Mouse (Mus musculus): ENCODE results near the gene Ttpal.
A peak's percentile ranks its signal among the peaks of the same experiment; 100 is the strongest.

Ttpal gene

DNA sequence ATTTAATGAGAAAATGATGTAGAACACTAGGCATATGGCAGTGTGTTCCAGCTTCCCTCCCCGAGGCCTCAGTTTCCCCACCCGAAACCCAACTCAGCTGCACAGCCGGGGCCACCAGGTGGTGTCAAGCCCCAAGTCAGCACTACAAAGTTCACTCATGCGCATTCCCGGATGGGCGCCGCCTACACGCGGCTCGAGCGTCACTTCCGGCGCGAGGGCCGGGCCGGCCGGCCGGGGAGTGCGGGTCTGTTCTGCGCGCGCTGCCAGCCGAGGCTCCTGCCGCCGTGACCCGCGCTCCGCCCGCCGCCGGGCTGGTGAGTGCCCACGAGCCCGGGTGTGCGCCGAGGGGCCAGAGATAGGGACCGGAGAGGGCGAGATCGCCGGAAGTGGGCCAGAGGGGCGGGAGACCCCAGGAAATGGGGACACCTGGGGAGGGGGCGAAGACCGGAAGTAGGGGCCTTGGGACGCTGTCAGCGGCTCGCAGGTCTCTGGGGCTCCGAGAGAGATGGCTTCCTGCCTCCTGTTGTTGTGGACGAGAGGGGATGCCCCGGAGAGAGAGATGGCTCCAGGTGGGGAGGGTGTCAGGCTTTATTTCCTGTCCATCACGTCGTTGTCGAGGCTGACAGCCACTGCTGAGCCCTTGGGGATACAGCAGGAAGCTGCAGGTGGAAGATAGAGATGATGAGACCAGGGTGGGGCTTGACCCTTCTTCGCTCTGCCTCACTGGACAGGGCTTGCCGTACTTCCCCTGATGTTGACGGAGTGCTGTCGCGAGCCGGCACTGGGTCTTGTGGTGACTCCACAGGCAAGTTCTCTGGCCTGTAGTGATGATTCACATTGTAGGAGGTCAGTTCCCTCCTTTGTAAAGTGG, at the start of gene Ttpal:
Gene Ttpal (plus strand): TSS at position 214 of the 871 bp plus-strand sequence.
- DNase-seq, result peak; percentile 80

DNA sequence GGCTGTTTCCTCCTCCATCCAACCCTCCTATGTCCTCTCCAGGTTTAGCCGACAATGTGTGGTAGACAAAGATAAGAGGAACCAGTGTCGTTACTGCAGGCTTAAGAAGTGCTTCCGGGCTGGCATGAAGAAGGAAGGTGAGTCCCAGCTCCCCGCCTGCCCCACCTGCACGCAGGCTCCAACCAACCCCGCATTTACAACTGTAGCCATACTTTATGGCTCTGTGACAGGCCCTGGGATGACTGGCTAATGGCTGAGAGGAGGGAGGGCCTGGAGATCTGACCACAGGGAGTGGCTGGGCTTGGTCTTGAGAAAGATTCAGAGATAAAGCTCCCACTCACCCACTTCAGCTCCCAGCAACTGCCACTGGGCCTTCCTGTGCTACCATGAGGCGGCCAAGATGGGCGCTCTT, 49.6 kb upstream of the Ttpal start:
- DNase-seq, result no peak

DNA sequence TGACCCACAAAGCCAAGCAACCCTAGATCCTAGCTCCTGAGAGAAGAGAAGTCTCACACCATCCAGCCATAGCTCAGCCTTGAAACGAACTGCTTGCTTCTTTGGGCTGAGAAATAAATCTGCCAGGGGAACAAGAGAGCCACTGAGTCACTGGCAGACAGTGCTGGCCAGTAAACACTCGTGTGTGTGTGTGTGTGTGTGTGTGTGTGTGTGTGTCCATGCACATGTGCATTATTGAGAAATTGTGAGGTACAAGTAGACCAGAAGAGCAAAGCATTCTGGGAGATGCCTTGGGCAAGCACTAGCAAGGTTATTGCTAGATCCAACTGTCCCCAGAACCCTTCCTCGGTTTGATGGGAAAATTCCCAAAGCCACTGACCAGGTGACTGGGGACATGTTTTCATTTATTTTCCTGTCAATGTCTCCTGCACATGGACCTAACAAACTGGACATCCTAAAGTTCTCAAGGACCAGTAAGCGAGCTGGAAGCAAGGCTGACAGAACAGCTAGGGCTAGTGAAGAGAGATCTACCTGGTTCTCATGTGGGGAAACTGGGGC, 47.6 kb upstream of the Ttpal start:
- no peak for DNase-seq

DNA sequence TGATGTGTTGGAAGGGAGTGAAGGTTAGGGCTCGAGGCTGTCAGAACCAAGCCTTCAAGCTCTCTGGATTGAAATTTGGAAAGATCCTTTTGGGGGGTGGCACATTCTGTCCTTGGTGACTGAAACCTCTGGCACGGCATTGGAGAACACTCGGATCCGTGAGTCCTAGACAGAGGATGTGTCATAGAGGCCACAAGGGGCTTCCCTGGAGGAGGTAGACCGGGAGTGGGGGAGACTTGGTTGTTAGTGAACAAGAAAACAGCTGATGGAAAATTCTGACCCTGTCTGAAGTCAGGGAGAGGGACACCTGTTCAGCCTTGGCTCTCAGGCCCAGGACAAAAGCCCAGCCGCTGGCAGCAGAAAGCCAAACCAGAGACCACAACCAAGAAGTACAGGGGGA, 47.1 kb upstream of the Ttpal start:
- DNase-seq, result no peak

DNA sequence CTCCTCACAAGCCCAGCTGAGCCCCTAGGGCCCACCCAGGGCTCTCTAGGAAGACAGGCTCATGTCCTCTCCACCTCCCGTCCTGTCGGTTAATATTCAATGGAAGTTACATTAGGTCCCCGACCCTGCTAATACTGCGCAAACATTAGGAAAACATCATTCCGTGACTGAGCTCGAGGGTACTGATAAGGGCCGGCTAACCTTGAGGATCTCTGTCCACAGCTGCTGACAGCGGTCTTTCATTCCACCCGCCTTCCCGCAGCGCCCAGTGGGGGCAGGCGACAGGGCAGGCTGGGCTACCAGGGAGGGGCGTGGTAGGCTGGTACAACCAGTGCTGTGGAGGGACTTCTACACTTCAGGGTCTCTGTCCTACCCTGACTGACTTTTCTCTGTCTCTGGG, 46.7 kb upstream of the Ttpal start:
- no peak for DNase-seq

DNA sequence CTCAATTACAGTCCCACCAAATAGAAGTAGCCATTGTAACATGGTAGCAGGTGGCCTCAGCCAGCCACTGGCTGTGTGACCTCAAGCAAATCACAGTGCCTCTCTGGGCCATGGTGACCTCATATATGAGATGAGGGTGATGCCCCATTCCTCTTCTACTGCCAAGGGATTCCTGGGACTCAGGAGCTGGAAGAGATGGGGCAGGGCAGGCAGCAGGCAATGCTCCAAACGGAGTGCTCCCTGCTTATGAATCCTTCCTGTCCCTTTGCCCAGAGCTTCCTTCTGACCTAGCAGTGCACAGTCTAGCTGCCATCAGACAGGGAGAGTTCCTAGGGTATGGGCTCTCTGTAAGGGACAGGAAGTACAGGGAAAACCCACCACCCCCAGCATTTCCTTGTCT, 43.6 kb upstream of the Ttpal start:
- DNase-seq, result no peak

DNA sequence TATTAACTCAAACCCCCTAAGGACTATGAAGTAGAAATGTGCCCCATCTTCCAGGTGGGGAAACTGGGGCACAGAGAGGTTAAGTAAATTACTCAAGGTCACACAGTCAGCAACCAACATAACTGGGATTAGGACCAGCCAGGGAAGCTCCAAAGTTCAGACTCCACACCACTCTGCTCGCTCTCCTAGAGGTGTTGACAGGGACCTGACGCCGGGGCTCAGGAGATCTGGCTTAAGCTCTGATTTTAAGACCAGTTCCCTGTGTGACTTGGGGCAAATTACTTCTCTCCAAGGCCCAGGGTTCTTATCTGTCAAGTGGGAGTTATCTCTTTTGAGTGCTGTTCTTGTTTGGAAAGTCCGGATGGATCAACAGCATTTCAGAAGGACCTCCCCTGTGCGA, 42.9 kb upstream of the Ttpal start:
- no peak for DNase-seq

DNA sequence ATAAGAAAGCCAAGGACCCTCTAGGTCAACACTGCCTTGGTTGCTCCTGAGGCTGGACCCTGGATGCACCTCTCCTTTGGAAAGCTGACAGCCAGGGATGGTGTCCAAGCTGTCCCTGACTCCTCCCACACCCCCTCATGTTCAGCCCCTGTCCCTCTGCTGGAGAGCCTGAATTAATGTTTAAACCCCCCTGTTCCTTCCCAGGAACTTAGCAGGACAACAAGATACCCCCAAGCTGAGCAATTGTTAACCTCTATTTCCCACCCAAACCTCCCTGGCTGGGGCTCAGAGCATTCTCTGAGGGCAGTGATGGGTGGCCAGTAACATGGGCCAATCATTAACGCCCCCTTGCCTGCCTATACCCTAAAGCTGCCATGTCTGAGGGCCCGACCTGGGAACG, 41.9 kb upstream of the Ttpal start:
- DNase-seq, result no peak

DNA sequence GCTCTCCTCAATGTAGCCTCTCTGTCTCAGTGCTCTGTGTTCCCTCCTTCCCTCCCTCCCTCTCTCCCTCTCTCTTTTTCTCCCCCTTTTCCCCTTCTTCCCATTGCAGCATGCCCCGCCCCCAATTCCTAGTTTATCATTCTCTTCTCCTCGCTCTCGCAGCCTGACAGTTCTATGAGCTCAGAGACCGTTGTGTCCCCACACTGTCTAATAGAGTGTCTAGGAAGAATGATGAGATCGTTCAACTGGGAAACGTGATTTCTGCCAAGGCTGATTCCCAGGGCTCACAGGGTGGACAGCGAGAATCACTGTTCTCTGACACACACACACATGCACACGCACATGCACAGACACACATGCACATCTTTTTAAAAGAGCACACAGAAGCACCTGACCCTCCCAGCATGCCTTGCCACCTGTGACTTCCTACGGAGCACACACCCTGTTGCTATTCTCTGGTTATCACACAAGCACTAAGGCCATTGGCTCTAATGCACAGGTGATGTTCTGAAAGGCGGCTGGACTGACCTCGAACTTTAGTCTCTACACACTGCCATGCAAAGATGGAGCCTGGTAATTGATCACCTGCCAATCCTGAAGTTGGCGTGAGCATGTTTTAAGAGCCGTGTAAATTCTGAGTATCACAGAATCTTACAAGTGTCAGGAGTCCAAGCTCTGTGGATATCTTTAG, 40.7 kb upstream of the Ttpal start:
- DNase-seq, result no peak

DNA sequence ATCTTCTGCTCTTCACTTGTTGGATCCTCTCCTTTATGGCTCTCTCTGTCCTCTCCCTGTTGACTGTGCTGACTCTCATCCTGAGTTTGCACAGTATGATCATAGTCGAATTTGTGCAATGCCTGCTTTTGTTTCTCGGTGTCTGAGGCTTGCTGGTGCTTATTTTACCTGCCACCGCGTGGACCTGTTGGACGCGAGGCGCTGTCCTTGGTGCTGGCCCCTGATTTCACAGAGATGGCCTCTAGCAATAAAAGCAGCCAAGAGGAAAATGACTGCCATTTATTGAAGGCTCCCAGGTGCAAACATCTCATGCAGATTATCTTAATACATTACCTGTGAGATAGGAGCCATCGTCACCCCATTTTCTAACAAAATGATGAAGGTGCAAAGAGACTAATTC, 37.5 kb upstream of the Ttpal start:
- no peak for DNase-seq

DNA sequence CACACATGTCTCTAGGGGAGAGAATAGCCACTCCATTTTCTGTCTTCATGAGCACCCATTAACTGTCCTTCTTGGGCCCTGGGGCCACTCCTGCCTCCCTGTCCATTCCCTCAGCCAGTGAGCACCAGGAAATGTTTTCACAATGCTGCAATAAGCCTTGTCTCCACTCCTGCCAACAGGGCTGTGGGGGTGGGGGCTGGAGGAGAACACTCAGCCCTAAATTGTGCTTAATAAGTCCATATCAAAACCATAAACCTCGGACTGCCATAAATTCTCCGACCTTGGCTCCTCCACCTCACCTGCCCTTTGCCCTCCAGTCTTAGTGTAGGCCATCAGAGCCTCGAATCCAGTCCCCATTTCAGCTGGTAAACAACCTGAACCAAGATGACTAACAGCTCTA, 27.8 kb upstream of the Ttpal start:
- no peak for DNase-seq

DNA sequence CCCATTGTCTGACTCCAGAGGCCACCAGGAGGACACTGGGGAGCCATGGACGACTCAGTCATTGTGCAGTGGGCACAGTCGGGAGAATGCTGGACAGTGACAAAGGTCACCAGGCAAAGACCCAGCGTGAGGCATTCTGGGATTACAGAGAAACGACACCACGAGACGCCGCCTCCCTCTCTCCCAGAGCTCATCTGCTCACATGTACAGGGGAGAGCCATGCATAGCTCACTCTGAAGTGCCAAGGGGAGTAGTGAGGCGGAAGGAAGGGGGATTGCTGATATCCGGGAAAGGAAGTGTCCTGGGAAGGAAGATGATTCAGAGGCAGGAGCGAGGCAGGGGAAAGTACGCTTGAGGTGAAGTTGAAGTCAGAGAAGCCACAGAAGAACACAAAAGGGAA, 26.9 kb upstream of the Ttpal start:
- no peak for DNase-seq

DNA sequence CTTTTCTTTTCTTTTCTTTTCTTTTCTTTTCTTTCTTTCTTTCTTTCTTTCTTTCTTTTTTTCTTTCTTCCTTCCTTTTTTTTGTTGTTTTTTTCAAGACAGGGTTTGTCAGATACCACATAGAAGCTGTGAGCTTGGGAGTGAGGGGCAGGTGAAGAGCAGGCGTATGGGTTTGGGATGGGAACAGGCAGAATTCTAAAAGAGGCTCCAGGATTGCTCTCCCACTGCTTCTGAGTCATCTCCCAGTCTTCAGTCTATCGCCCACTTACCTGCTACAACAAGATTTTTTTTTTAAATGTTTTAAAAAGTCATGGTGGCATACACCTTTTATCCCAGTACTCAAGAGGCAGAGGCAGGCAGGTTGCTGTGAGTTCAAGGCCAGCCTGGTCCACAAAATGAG, 24.1 kb upstream of the Ttpal start:
- no peak for DNase-seq

DNA sequence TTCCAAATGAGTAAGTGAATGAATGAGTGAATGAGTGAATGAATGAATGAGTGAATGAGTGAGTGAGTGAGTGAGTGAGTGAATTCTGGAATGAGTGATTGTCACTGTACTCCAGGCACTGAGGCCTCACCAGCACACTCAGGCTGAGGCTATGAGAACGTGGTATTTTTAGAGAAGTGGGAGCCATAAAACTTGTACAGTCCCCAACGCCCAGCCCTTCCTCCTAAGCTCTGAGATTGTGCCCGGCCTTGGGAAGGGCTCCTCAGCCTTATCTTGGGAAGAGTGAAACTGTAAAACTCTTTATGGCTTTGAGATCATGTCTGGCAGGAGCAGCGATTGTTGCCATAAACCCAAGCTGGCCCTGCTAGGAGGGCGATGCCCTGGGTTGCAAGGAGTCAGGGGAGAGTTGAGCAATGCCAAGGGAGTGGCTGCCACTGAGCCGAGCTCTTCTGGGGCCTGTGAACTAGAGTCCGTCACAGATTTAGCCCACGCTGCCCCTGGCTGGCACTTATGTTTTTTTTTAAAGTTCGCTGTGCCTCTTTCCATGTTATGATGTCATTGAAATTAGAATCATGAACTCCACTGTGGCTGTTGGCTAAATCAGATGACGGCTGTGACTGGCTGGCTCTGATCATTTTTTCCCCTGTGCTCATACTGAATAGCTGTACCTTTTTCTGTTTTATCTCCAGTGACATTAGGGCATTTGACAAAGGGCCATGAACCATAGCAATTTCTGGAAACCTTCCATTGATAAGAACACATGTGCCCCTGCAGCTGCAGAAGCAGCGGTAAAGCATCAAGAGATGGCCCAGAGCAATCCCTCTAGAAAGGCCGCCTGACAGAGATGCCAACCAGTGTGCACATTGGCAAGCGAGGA, 21.8 kb upstream of the Ttpal start:
- no peak for DNase-seq

DNA sequence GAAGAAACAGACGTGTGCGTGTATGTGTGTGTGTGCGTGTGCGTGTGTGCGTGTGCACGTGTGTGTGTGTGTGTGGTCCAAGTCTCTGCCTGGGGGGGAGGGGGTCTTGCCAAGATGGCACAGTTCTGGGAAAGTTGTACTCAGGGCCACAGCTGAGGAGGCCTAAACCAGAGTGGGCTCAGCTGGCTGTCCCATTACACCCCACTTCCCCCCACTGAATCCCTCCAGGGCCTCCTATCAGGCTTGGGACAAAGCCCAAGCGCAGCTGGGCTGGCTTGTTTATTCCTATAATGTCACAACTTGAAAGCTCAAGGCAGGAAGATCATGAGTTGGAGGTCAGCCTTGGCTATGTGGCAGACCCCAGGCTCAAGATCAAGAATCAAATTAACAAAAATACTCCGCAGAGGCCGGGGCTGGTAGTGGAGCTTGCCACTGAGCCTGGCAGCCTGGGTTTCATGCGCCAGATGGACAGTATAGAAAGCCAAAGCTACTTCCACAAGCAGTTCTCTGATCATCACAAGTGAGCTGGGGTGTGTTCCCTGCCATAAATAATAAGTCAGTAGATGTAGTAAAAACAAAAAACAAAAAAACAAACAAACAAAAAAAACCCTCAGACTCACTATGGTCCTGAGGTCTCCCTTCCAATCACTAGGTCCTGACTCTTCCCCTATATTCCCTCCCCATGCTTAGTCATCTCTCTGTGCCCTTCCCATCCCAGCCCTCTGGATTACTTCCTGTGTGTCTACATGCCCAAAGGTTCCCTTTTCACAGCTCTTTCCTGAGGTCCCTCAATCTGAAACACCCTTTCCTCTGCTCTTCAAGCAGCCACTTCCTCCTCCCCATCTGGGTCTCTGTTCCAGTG, 18.7 kb upstream of the Ttpal start:
- no peak for DNase-seq

DNA sequence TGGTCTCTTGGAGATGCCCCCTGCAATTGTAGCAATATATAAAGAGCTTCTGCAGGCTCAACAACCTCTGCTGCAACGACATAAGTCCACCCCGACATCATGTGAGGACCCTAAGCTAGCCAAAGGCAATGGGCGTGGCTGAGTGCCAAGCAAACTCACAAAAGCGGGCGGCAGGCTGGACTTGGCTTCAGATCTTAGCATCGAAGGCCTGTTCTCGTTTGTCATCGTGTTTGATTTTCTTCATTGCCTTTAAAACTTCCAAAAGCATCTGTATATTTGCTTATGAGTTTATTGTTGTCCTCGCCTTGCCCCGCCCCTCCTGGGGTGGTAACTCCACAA, 18.1 kb upstream of the Ttpal start:
- DNase-seq, result no peak

DNA sequence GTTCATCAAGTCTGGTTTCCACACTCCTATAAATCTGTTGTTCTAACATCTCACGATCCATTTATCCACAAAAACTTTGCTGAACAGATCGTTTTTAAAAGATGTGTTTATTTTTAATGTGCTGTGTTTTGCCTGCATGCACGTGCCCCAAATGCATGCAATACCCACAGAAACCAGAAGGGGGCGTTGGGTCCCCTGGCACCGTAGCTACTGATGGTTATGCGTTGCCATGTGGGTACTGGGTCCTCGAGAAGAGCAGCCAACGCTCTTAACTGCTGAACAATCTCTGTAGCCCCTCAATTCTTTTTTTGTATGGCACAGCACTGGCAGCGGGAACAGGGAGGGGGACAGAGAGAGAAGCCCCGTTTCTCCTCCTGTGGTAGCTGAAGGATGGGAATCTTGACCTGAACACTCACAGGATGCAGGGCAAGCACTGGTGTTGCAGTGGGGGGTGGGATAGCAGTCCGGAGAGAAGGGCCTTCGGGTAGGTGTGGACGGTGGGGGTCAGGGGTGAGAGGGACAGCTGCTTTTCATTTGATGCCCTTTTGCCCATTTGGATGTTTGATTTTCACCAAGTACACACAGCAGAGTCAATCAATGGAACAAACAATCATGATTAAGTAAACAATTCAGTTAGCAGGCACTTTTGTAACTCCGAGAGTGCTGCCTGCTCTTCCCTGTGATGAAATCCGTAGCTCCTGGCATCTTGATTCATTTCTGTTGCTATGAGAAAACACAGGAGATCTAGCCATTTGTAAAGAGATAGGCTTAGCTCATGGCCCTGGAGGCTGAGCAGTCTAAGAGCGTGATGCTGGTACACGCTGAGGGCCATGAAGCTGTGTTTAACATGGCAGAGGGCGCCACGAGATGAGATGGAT, 15.5 kb upstream of the Ttpal start:
- no peak for DNase-seq

DNA sequence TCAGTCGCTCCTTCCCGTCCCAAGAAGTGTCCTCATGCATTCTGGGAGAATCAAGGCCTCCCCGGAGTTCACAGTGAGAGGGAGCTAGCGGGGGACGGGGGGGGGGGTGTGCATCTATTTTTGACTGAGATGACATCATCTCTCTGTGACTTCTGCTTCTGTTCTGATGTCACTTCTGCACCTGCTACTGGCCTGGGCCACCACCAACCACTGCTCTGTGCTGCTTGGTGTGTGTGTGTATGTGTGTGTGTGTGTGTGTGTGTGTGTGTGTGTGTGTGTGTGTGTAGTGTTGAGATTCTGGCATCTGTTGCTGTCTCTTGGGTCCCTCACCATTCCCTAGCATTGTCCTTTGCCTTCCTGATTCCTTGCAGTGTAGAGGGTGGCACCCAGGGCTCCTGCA, 14.6 kb upstream of the Ttpal start:
- no peak for DNase-seq

DNA sequence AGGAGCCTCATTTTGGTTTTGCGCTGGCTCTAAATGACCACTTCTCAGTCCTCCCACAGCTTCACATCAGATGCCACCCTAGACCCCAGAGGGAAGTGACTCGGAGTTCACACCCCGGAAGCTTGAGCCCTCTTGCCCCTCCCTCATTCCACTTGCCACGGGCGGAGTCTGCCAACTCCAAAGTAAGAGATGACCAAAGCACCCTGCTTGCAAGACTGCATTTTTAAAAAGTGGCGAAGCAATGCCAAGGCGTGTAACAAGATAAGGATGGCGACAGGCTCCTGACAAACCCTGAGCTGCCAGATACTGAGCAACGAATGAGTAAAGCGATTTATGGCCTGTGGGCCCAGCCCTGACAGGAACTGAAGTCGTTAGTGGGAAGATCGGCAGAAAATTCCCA, 11.9 kb upstream of the Ttpal start:
- DNase-seq, result no peak

DNA sequence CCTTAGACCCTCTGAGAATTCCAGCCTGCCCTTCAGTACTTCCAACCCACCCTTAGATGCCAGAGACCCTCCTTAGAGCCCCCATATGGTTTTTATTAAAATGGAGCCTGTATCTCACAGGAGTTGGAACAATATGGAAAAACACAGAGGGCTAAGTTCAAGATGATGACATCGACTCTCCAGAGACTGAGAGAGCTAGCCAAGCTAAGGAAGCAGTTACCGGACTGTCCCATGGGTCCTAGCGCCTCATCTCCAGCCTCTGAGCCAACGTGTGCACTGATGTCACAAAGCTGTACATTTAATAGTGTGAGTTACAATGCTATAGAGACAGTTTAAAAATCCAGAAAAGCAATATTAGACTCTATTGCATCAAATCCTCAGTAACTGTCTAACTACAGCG, 11.1 kb upstream of the Ttpal start:
- DNase-seq, result no peak

DNA sequence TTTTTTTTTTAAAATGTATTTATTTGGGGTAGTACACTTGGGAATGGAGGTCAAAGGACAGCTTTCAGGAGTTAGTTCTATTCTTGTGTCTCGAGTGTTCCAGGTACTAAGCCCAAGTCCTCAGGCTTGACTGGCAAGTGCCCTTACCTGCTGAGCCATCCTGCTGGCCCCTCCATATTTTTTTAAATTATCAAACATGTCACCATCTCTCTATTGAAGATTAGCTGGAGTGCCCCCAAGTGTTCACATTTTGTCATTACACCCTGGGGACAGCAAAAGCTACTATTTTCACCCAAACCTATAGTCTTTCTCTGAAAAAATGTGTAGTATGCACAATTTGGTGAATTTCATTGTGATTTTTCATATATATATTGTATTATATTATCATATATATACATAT, 10.0 kb upstream of the Ttpal start:
- no peak for DNase-seq
